Mouse (Mus musculus) 416B (cell line): ENCODE measurements around the gene Ptbp3.
A peak's percentile ranks its signal among the peaks of the same experiment; 100 is the strongest.
"Not testable (repeated sequence)": the region's sequence is repeated elsewhere in the genome, so short reads cannot be mapped to it uniquely, and the experiment has no call there.

ENCODE experiments used
- DNase-seq: peaks from one replicate; pipeline ENCODE4 v3.0.0; 2011; ENCODE audit warnings: low read depth

Ptbp3 gene

DNA sequence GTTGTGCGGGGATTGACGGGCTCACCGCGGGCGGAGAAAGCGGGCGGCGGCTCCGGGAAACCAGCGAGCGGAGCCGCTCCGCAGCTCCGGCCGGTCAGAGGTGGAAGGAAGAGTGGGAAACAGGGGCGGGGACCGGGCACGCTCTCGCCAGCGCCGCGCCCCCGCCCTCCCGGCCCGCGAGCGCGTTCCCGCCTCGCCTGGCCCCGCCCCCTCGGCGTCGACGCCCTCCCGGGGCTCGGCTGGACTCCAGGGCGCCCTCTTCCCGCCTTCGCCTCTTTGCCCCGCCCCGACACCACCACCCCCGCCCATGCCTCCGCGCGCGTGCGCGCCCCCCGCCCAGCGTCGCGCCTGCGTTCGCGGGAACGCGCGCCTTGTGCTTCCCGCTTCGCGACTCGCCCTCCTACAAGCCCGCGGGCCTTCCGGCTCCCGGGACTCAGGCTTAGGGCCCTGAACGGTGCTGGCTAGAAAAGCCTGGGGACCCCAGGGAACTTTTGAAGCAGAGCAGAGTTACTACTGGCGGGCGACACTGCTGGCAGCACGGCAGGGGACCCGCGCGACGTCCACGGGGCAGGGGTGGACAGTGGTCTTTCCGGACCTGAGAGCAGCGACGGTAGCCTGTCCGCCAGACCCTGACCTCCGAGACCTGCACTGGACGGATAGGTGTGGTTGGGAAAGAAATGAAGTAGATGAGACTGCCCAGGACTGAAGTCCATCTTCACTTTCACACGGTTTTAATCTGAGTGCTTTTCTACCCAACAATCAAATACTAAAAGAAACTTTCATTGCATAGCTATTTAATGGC, at the start of gene Ptbp3:
Ptbp3 (minus strand) TSS at position 190 of the 802 bp plus-strand sequence.
- peak; percentile 93 for DNase-seq

DNA sequence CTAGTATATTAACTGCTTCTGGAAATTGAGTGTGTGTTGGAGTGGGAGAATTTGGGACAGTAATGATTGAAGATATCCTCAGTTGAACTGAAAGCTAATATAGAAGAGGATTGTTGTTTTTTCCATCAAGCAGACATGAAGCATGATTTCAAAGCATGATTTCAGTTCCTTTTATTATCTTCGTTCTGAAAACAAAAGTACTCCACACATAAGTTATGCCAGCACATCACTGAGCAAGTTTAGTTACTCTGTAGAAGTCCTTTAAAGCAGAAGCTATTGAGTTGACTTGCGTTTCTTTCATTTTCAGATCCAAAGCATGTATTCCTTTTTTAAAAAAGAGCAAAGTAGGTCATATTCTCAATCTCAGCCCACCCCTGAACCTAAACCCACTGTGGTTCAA, 47.4 kb upstream of the Ptbp3 start:
- DNase-seq, result no peak

DNA sequence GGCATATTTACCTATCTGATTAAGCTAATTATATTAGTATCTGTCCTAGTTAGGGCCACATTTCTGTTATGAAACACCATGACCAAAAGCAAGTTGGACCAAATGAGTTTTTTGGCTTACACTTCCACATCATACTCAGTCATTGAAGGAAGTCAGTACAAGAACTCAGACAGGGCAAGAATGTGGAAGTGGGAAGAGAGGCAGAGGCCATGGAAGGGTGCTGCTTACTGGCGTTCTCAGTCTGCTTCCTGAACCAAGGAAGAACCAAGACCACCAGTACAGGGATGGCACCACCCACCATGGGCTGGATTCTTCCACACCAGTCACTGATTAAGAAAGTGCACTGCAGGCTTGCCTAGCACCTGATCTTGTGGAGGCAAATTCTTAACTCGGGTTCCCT, 45.5 kb upstream of the Ptbp3 start:
- no peak for DNase-seq

DNA sequence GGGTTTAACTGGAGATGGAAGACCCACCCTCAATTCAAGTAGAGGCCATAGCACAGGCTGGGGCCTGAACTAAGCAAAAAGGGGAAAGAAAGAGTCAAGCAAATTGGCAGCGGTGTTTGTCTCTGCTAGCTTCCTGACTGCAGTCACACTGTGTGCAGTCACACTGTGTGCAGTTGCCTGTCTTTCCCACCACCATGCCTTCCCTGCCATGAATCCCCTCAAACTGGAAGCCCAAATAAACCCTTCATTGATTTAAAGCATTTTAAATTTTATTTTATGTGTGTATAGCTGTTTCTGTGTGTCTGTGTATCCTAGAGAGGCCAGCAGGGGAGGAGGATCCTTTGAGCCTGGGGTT, 38.7 kb upstream of the Ptbp3 start:
- DNase-seq, result no peak

DNA sequence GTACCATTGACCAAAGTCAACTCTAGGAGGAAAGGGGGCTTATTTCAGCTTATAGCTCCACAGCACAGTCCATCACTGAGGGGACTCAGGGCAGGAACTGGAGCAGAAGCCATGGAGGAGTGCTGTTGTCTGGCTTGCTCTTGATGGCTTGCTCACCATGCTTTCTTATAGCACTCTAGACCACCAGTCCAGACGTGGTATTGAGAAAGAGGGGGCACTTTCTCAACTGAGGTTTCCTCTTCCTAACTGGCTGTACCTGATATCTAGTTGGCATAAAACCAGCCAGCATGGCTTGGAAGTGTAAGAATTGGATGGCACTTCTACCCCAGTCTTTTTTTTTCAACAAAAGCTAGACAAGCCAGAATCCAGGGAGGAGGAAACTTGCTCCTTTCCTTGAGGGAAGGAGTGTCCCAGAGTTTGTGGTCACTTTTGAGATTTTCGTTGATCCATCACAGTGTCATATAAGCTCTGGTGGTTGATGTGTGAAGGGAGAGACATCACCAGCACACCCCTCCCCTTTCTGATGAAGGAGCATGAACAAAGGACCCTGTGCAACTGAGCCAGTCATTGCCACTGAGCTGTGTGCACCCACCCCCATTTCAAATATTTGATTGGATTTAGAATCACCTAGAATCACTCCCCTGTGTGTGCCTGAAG, 38.2 kb upstream of the Ptbp3 start:
- peak; percentile 86 for DNase-seq

DNA sequence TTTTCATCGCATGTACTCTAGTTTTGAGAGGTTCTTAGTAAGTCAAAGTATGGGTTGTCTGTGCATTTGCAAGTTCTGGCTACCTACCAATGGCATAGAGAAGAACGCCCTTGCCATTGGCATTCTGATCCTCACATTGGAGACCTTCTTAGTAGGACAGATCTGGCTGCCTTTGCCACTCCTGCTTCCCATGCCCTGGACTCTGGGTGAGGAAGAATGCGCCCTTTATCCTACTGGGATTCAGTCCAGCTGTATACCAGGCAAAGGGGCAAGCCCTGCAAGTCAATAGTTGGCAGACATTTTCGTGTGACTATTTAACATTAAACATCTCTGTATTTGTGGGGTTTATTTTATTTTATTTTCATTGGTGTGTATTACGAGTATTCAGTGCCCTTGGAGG, 35.9 kb upstream of the Ptbp3 start:
- DNase-seq, result no peak

DNA sequence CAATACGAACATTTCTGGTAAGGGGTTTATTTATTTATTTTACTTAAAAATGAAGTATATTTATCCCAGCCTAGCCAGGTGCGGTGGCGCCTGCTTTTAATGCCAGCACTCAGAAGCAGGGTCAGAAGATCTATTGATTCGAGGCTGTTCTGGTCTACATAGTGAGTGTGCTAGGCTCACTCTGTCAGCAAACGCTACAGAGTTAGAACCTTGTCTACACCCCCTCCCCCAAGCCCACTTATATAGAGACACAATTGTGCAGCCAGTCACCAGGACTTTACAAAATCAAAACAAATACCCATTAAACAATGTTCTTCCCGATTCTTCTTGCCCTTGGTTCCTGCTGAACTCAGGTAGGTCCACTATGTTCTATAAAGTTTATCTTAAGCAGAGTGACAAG, 33.0 kb upstream of the Ptbp3 start:
- no peak for DNase-seq

DNA sequence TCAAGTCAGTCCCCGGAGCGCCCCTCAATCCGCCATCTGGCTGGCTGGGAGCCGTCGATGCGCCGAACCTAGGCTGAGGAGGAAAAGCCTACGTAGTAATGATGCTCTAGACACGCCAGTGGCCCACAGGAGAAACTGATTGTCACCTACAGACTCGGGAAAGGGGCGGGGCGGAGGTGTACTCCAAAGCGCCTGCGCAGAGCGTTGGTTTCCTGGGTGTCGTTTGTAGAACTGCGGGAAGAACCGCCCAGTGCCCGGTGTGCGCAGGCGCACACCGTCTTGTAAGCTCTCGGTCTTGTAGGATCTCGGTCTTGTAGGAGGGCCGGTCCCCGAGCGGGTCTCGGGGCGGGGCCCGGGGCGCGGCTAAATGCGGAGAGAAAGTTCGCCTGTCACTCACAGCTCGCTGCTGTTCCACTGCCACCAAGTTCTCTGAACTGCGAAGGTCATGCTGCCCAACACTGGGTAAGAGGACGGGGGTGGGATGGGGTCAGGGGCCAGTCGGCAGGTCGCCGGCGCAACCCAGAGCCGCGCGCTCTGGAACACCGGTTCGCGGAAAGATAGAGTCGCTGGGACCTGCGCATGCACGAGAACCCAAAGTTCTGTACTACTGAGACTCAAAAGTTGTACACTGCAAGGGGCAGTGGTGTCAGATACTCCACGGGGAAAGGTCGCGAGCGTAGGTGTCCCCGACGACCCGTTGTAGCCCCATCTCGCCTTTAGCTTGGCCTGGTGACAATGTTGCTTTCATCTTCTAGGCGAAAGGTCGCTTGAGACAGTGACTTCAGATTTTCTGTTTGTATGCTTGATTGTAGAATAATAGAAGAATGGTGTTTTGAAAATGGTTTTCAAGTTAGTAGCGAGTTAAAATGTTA, 32.4 kb upstream of the Ptbp3 start, which contains the start of gene Hsdl2:
Hsdl2 (plus strand) TSS at position 250 of the 872 bp plus-strand sequence.
- peak; percentile 97 for DNase-seq

DNA sequence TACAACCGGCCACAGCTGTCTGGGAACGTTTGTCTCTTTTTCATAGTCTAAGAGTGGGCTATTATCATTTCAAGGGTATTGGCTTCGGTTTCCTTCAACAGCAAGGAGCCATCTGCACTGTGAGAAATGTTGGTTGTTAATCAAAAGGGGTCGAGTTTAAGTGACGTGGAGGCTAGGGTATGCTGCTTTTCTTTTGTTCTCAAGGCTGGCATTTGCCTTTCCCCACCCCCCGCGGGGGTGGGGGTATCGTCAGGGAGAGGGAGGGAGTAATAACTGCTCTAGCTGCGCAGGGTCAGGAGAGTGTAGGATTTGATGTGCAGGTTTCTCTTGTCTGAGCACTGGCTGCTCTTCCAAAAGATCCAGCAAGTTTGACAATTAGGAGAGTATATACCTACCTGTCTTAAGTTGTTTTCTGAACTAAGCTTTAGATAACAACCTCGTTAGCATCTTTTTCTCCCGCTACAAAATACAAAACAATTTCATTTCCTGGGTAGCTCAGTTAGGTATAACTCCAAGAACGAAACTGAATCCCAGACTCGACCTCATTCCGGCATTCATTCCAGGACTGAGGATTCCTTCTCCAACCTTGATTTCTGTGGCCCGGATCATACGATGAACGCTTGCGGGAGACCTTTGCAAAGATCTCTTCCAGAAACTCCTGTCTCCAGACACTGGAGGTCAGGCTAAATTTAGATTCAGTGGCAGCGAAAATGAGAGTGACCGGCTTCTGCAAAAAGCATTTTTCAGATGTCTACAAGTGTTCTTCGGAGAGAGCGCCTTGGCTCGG, 31.5 kb upstream of the Ptbp3 start:
- DNase-seq, result peak; percentile 65

DNA sequence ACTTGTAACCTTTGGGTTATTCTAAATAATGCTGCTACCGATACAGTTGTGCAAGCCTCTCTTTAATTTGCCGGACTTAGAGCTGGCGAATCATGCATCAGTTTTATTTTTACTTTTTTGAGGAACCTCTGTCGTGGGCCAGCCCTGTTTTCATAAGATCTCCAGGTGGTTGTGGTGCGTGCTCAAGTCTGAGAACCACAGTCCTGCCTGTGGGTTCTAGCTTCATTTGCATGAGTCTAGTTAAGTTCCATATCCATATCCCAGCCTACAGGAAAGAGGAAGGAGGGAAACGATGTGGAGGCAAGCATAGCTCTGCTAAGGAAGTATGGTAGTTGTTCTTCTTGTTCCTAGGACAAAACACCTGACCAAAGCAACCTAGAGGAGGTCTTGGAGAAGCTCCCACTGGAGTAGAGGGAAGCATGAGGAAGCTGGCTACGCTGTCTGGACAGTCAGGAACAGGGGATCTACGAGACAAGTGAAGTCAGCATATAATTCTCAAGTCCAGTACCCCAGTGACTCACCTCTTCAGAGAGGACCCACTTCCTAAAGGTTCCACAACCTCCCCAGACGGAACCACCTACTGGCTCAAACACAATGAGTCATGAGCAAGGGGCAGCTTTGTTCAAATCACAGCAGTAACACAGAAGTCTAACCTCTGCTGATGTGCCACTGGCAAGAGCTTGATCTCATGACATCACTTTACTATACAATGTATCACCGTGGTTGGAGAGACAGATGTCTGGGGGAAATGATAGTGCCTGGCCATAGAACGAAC, 26.2 kb upstream of the Ptbp3 start:
- DNase-seq, result peak; percentile 80

DNA sequence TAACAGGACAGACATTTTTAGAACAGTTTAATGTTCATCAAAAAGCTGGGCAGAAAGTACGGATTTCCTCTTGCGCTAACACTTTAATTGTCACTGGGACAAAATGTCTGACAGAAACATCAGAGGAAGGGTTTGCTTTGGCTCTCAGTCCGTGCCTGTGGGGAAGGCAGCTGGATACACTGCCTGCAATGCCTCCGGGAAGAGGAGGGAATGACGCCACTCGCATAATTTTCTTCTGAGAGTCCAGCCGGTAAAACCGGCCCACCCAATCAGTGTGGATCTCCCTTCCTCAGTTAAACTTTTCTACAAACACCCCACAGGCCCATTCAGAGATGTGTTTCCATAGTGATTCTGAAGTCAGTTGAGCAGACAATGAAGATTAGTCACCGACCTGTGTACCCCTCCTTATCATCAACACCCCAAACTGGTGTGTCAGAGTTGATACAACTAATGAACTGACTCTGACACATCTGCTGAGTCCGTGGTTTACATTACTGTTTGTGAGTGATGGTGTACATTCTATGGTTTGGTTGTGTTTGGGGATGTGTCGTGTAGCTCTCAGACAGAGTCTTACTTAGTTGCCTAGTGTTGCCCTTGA, 23.5 kb upstream of the Ptbp3 start:
- peak; percentile 30 for DNase-seq

DNA sequence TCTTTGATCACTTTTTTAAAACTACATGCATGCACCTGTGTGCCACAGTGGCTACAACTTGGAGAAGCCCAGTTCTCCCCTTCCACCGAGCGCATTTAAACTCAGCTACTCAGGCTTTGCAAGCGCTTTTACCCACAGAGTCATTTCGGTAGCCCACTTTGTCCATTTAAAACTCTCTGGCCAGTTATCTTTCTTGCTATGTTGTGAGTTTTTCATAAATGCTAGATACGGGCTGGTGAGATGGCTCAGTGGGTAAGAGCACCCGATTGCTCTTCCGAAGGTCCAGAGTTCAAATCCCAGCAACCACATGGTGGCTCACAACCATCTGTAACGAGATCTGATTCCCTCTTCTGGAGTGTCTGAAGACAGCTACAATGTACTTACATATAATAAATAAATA, 21.4 kb upstream of the Ptbp3 start:
- DNase-seq, result not testable (repeated sequence)

DNA sequence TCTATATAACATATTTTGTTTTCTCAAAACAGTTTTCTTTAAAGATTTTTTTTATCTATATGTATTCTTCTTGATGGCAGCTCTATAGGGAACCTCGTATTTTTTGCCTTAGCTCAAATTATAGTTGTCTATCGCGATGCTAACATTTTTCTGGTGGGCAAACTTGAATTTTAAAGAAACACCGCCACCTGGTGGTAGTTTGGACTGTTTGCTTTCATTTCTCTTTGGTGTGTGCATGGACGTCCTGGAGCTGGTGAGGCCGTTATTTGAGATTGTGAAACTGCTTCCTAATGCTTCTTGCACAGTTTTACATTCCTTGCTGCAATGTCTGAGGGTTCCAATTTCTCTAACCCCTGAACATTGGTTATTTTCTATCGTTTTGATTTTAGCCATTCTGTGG, 20.4 kb upstream of the Ptbp3 start:
- peak; percentile 97 for DNase-seq

DNA sequence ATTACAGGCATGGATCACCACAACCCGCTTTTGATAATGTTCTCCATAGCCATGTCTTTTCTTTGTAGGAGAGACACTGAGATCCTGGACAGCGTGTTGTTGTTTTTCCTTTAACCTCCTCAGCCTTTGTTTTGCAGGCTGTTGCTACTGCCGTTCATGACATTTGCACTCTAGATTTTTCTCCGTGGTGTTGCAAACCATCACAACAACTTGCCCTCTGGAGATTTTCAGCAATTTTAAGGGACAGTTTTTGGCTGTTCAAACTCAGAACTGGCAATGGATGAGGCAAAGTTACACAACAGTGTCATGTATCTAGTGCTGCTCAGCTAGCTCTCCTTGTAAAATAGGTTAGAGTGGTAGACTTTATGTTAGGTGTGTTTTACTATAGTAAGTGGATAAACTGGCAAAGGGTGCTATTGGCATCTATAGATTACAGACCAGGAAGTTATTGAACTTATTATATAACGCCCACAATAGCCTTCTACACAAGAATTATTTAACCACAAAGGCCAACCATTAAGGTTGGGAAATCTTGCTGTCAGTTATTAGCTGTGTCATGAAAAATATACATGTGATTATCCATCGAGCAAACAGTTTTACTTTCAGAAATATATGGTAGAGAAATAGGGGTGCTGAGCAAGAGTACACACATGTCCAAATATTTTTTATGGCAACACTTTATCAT, 18.6 kb upstream of the Ptbp3 start:
- DNase-seq, result peak; percentile 57

DNA sequence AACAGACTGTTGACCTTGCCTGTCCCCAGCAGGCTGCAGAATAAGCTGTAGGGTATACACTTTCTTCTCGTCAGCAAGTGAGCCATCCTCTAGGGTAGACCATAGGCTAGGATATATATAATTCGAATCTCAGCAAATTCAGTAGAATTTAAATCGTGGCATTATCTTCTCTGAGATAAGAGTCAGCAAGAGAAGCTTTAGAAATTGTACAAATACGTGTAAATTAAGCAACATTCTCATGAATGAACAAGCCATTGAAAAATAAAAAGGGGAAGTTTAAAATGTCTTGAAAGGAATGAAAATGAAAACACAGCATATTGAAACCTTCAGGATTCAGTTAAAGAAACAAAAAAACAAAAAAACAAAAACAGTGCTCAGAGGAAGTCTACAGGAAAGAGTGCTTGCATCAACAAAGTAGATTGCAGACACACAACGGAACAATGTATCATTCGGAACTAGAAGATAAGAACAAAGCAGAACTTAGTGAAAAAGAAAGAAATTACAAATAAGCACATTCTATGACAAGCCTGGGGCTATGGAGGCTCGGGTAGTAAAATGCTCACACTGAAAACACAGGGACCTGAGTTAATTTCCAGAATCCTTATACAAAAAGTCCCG, 16.5 kb upstream of the Ptbp3 start:
- peak; percentile 80 for DNase-seq

DNA sequence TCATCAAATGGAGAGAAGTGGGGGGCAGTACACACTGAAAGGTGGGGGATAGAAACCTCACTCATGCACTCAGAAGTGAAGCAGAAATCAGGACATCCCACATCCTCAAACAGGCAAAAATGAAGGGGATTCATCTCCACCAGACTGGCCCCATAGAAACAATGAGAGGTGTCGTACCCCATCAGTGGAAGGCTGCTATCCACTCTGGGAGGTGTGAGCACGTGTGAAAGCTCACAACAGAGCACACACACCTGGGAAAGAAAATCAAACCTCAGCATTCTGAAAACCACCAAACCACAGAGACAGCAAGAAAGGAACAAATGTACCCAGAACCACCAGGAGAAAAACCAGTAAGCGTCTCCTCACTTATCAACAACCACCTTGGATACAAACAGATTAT, 15.0 kb upstream of the Ptbp3 start:
- DNase-seq, result no peak

DNA sequence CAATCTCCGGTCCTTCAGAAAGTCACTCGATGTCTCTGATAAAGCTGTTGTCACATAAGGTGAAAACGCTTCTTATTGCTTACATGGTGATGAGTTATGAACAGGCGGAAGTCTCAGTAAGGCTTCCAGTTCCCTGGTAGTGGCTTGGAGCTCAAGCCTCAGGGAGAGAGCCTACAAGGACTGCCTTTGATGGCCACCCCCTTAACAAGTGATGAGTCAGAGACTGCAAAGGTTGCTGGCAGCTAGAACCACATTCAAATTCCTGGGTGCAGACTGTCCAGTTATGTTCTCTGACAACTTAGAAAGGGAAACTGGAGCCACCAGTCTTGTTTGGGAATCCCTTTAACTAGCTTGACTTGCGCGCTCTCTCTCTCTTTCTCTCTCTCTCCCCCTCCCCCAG, 11.0 kb upstream of the Ptbp3 start:
- DNase-seq, result no peak

DNA sequence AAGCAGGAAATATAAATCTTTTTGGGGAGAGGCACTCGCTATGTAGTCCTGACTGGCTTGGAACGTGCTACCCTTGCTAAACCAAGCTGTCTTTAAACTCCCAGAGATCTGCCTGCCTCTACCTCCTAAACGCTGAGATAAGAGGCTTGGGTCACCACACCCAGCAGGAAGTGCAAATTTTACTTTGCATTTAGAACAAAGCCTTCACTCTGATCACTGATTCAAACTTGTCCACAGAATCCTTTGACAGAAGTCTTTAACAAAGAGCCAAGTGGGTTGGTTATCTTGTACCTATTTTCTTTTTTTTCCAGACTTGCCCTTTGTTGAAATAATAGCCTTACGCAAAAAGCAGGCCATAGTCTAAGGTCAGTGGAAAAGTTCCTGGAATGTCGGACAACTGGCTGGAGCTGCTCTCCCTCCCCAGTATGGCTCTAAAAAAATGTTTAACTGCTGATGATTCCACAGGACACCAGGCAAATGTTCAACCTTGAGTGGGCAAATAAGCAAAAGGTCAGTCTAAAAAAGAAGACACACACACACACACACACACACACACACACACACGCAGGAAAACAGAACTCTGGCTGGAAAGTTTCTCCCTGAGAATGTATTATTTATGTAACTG, 9.0 kb upstream of the Ptbp3 start:
- DNase-seq, result no peak

DNA sequence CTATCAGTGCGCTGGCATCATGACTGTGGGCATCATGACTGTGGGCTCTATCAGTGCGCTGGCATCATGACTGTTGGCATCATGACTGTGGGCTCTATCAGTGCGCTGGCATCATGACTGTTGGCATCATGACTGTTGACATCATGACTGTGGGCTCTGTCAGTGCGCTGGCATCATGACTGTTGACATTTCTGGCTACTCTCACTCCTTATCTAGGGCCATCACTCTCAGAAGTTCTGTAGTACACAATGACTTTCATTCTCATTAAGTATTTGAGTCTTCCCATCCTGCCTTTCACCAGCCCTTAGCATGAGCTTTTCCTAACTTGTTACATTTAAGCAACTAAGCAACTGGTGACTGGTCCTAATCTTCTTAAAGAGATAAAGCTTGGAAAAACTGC, 8.2 kb upstream of the Ptbp3 start:
- not testable (repeated sequence) for DNase-seq
